Mouse (Mus musculus): ENCODE results near the gene Mfsd2a. TPM values are rescaled to one million over a fixed set of nuclear protein-coding genes. Genes with fewer than 3 reads are reported as not detected.

The Mfsd2a gene
- total and polyA plus RNA-seq, 3 experiments, result 0.11 TPM; not detected in 2

GRCm38 (mm10) chr4:122960321-122961099 is 478 bp downstream of the Mfsd2a start:
- H3K4me3 ChIP-seq (ENCODE audit: low read depth, low read length), result peak overlapping the region; percentile 9; the same call in 1 of the 2 replicates
- no peaks in the 10 kb centered on the region for H3K36me3 ChIP-seq (replicated peaks)
- DNase-seq (ENCODE audit: low spot score), result no peak
- TF ChIP-seq CTCF (IDR thresholded peaks at IDR 0.05; ENCODE audit: low read depth, low read length) (no peak), POLR2AphosphoS5 (IDR thresholded peaks at IDR 0.05; ENCODE audit: insufficient replicate concordance, low read depth, low read length) (no peak), GATA2 (IDR thresholded peaks at IDR 0.05; ENCODE audit: borderline replicate concordance, low read depth, low read length) (no peak), GATA1 (IDR thresholded peaks at IDR 0.05; ENCODE audit: borderline replicate concordance, low read length) (no peak), TAL1 (conservative IDR thresholded peaks at IDR 0.05; ENCODE audit: low read depth, low read length) (no peak)
- H3K27me3 ChIP-seq (ENCODE audit: insufficient read depth, low read length), result peaks cover 35% of the 10 kb centered on the region
- no peak for ATAC-seq (ENCODE audit: extremely low read depth, insufficient number of reproducible peaks, low FRiP score, poor library complexity, severe bottlenecking)
- H3K9me3 ChIP-seq (replicated peaks), result no peaks in the 10 kb centered on the region
- peaks cover 22% of the 10 kb centered on the region for H3K4me1 ChIP-seq (ENCODE audit: insufficient read depth, low read depth, low read length)

- Histone ChIP-seq H3K9me3 (replicated peaks) (no peaks in the 10 kb centered on the region), H3K4me3 (ENCODE audit: low read depth, low read length) (no peak overlapping the region), H3K36me3 (replicated peaks) (no peaks in the 10 kb centered on the region), H3K4me1 (ENCODE audit: insufficient read depth, low read depth, low read length) (peaks cover 29% of the 10 kb centered on the region), H3K27me3 (ENCODE audit: insufficient read depth, low read length) (peaks cover 35% of the 10 kb centered on the region)
- DNase-seq (ENCODE audit: low spot score) (no peak), ATAC-seq (ENCODE audit: extremely low read depth, insufficient number of reproducible peaks, low FRiP score, poor library complexity, severe bottlenecking) (no peak)
- no peak for TF ChIP-seq TAL1 (conservative IDR thresholded peaks at IDR 0.05; ENCODE audit: low read depth, low read length)
- TF ChIP-seq POLR2AphosphoS5 (IDR thresholded peaks at IDR 0.05; ENCODE audit: insufficient replicate concordance, low read depth, low read length), result no peak
Observed at GRCm38 (mm10) chr4:122959816-122960215, 1.2 kb downstream of the Mfsd2a start.

GRCm38 (mm10) chr4:122958491-122959031 is 2.4 kb downstream of the Mfsd2a start:
- Histone ChIP-seq H3K4me1 (ENCODE audit: insufficient read depth, low read depth, low read length) (peaks cover 34% of the 10 kb centered on the region), H3K4me3 (ENCODE audit: low read depth, low read length) (no peak overlapping the region), H3K36me3 (replicated peaks) (no peaks in the 10 kb centered on the region), H3K27me3 (ENCODE audit: insufficient read depth, low read length) (peaks cover 29% of the 10 kb centered on the region), H3K9me3 (replicated peaks) (no peaks in the 10 kb centered on the region)
- ATAC-seq (ENCODE audit: extremely low read depth, insufficient number of reproducible peaks, low FRiP score, poor library complexity, severe bottlenecking) (no peak), DNase-seq (ENCODE audit: low spot score) (no peak)
- TF ChIP-seq GATA2 (IDR thresholded peaks at IDR 0.05; ENCODE audit: borderline replicate concordance, low read depth, low read length), result no peak

GRCm38 (mm10) chr4:122956301-122956700 is 4.7 kb downstream of the Mfsd2a start:
- Histone ChIP-seq H3K9me3 (replicated peaks) (no peaks in the 10 kb centered on the region), H3K4me3 (ENCODE audit: low read depth, low read length) (no peak overlapping the region), H3K27me3 (ENCODE audit: insufficient read depth, low read length) (peaks cover 21% of the 10 kb centered on the region), H3K4me1 (ENCODE audit: insufficient read depth, low read depth, low read length) (peaks cover 33% of the 10 kb centered on the region), H3K36me3 (replicated peaks) (no peaks in the 10 kb centered on the region)
- ATAC-seq (ENCODE audit: extremely low read depth, insufficient number of reproducible peaks, low FRiP score, poor library complexity, severe bottlenecking) (no peak), DNase-seq (ENCODE audit: low spot score) (no peak)
- no peak for TF ChIP-seq CTCF (IDR thresholded peaks at IDR 0.05; ENCODE audit: low read depth, low read length)
- TF ChIP-seq GATA1 (IDR thresholded peaks at IDR 0.05; ENCODE audit: borderline replicate concordance, low read length), result no peak
- TF ChIP-seq GATA2 (IDR thresholded peaks at IDR 0.05; ENCODE audit: borderline replicate concordance, low read depth, low read length), result no peak
- TF ChIP-seq POLR2AphosphoS5 (IDR thresholded peaks at IDR 0.05; ENCODE audit: insufficient replicate concordance, low read depth, low read length), result no peak
- no peak for TF ChIP-seq TAL1 (conservative IDR thresholded peaks at IDR 0.05; ENCODE audit: low read depth, low read length)

GRCm38 (mm10) chr4:122955412-122956136 is 5.4 kb downstream of the Mfsd2a start:
- peak; percentile 95 for ATAC-seq (ENCODE audit: extremely low read depth, insufficient number of reproducible peaks, low FRiP score, poor library complexity, severe bottlenecking)
- DNase-seq (ENCODE audit: low spot score), result peak; percentile 98

GRCm38 (mm10) chr4:122954680-122955411 is 6.1 kb downstream of the Mfsd2a start:
- Histone ChIP-seq H3K27me3 (ENCODE audit: insufficient read depth, low read length) (peaks cover 7% of the 10 kb centered on the region), H3K9me3 (replicated peaks) (no peaks in the 10 kb centered on the region), H3K4me1 (ENCODE audit: insufficient read depth, low read depth, low read length) (peaks cover 26% of the 10 kb centered on the region), H3K4me3 (ENCODE audit: low read depth, low read length) (peak overlapping the region; percentile 65; the same call in 1 of the 2 replicates), H3K36me3 (replicated peaks) (no peaks in the 10 kb centered on the region)
- DNase-seq (ENCODE audit: low spot score) (no peak), ATAC-seq (ENCODE audit: extremely low read depth, insufficient number of reproducible peaks, low FRiP score, poor library complexity, severe bottlenecking) (no peak; the same call in 1 of the 2 replicates)
- TF ChIP-seq CTCF (IDR thresholded peaks at IDR 0.05; ENCODE audit: low read depth, low read length) (no peak), GATA2 (IDR thresholded peaks at IDR 0.05; ENCODE audit: borderline replicate concordance, low read depth, low read length) (no peak), GATA1 (IDR thresholded peaks at IDR 0.05; ENCODE audit: borderline replicate concordance, low read length) (no peak), POLR2AphosphoS5 (IDR thresholded peaks at IDR 0.05; ENCODE audit: insufficient replicate concordance, low read depth, low read length) (no peak), TAL1 (conservative IDR thresholded peaks at IDR 0.05; ENCODE audit: low read depth, low read length) (no peak)

More at GRCm38 (mm10) chr4:122955412-122956136, 5.4 kb downstream of the Mfsd2a start:
- no peaks in the 10 kb centered on the region for H3K9me3 ChIP-seq (replicated peaks)
- peaks cover 14% of the 10 kb centered on the region for H3K27me3 ChIP-seq (ENCODE audit: insufficient read depth, low read length)
- H3K4me1 ChIP-seq (ENCODE audit: insufficient read depth, low read depth, low read length), result peaks cover 26% of the 10 kb centered on the region
- peak overlapping the region; percentile 65; the same call in 1 of the 2 replicates for H3K4me3 ChIP-seq (ENCODE audit: low read depth, low read length)
- TF ChIP-seq GATA2 (IDR thresholded peaks at IDR 0.05; ENCODE audit: borderline replicate concordance, low read depth, low read length), result no peak
- H3K36me3 ChIP-seq (replicated peaks), result no peaks in the 10 kb centered on the region
